In the genomic region with DNA sequence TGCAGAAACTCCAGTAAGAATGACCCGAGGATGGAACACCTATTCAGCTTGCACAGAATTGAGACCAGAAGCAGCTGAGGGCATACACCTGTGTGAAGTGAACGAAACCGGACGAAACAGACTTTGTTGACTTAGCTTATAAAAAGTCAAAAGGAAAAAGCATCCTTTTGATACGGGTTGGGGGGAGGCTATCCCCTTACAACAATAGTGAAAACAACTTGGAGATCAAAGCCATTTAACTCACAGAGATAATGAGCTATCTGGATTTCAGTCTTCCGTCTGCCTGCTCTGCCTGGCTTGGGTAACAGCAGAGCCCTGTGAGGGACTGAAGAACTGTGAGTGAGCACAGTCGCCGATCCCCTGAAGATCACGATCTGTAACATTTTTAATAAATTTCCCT, we compare ENCODE assay signal across 10 mouse cellular contexts. TPM values are rescaled to one million over a fixed set of nuclear protein-coding genes. Genes with fewer than 3 reads are reported as not detected.
DNase-seq lines count a peak whose midpoint lies in the region; ATAC-seq lines count a peak whose summit lies in the region.
"Had no signal": no experiment of that assay in that cellular context is flagged by ENCODE, and none has a peak within 500 bp of the region (broad histone marks: within the 10 kb centered on the region; RNA-seq: fewer than 3 reads in every experiment).

No protein-coding gene starts in this region.

- no peak overlapping the region for H3K4me3 ChIP-seq in heart, embryonic 12.5 days
- no peak overlapping the region for H3K4me3 ChIP-seq in limb, embryonic 12.5 days (replicated peaks)
- H3K4me3 ChIP-seq in limb, embryonic 10.5 days = no peak overlapping the region
- no peak overlapping the region for H3K4me3 ChIP-seq in stomach, embryonic 14.5 days (ENCODE audit: low read depth, low read length)

- DNase-seq in heart, adult 11 months = no peak
- no peak for DNase-seq in limb, embryonic 10.5 days (ENCODE audit: low spot score)
- peak; percentile 71 for DNase-seq in induced T-regulatory cell, adult 2 months (ENCODE audit: low read depth)
- no peak for DNase-seq in adrenal gland, postnatal 10 days
- DNase-seq: cerebellum, adult 2 months had no signal

- no peak for ATAC-seq in heart, embryonic 12.5 days (ENCODE audit: insufficient number of reproducible peaks, low FRiP score)
- no peak for ATAC-seq in limb, embryonic 12.5 days (ENCODE audit: insufficient number of reproducible peaks, insufficient read depth, low FRiP score, low TSS enrichment, low read depth)
- ATAC-seq in stomach, embryonic 14.5 days (ENCODE audit: insufficient number of reproducible peaks, insufficient read depth, low FRiP score, low read depth) = no peak

- peaks cover 41% of the 10 kb centered on the region for H3K4me1 ChIP-seq in heart, embryonic 12.5 days (replicated peaks)
- H3K4me1 ChIP-seq in limb, embryonic 12.5 days (replicated peaks) = peaks cover 35% of the 10 kb centered on the region
- peaks cover 29% of the 10 kb centered on the region for H3K4me1 ChIP-seq in limb, embryonic 10.5 days
- peaks cover 31% of the 10 kb centered on the region for H3K4me1 ChIP-seq in stomach, embryonic 14.5 days (ENCODE audit: control insufficient read depth, insufficient read depth, low read length)

- no peak overlapping the region for H3K27ac ChIP-seq in heart, embryonic 12.5 days (ENCODE audit: poor library complexity, severe bottlenecking)
- H3K27ac ChIP-seq in limb, embryonic 12.5 days = 0 out of 2 replicates have a peak overlapping the region, but pooled peaks have one; percentile 2
- H3K27ac ChIP-seq in limb, embryonic 10.5 days = no peak overlapping the region
- peak overlapping the region; percentile 69; the same call in 1 of the 2 replicates for H3K27ac ChIP-seq in stomach, embryonic 14.5 days (ENCODE audit: low read length)

- H3K36me3 ChIP-seq in heart, embryonic 12.5 days = no peaks in the 10 kb centered on the region
- no peaks in the 10 kb centered on the region for H3K36me3 ChIP-seq in limb, embryonic 12.5 days
- no peaks in the 10 kb centered on the region for H3K36me3 ChIP-seq in limb, embryonic 10.5 days
- H3K36me3 ChIP-seq in stomach, embryonic 14.5 days (ENCODE audit: control insufficient read depth, insufficient read depth, low read length) = no peaks in the 10 kb centered on the region

- H3K4me2 ChIP-seq in heart, embryonic 12.5 days = peak overlapping the region; percentile 49
- no peak overlapping the region for H3K4me2 ChIP-seq in limb, embryonic 12.5 days
- H3K4me2 ChIP-seq in stomach, embryonic 14.5 days (replicated peaks; ENCODE audit: low read depth, low read length) = no peak overlapping the region

- H3K27me3 ChIP-seq in heart, embryonic 12.5 days (replicated peaks) = no peaks in the 10 kb centered on the region
- no peaks in the 10 kb centered on the region for H3K27me3 ChIP-seq in limb, embryonic 12.5 days
- H3K27me3 ChIP-seq in limb, embryonic 10.5 days (ENCODE audit: low read depth, poor library complexity, severe bottlenecking) = no peaks in the 10 kb centered on the region
- H3K27me3 ChIP-seq in stomach, embryonic 14.5 days (ENCODE audit: control insufficient read depth, insufficient read depth, low read length) = no peaks in the 10 kb centered on the region
- H3K27me3 ChIP-seq: Patski had no signal

- no peak overlapping the region for H3K9ac ChIP-seq in heart, embryonic 12.5 days
- H3K9ac ChIP-seq in limb, embryonic 12.5 days (replicated peaks) = no peak overlapping the region
- no peak overlapping the region for H3K9ac ChIP-seq in stomach, embryonic 14.5 days (replicated peaks; ENCODE audit: low read depth, low read length)

- peaks cover 6% of the 10 kb centered on the region for H3K9me3 ChIP-seq in heart, embryonic 12.5 days (replicated peaks)
- peaks cover 5% of the 10 kb centered on the region; the same call in 1 of the 2 replicates for H3K9me3 ChIP-seq in limb, embryonic 12.5 days
- H3K9me3 ChIP-seq in limb, embryonic 10.5 days (replicated peaks) = no peaks in the 10 kb centered on the region
- H3K9me3 ChIP-seq in stomach, embryonic 14.5 days (ENCODE audit: control insufficient read depth, low read depth, low read length) = 0 out of 2 replicates have a peak, but pooled peaks cover 4% of the 10 kb centered on the region

- WGBS in heart, embryonic 12.5 days = 26% methylated on average over 9 of the region's 9 CpGs
- 54% methylated on average over 9 of the region's 9 CpGs for WGBS in limb, embryonic 12.5 days
- 56% methylated on average over 9 of the region's 9 CpGs for WGBS in limb, embryonic 10.5 days
- 58% methylated on average over 9 of the region's 9 CpGs for WGBS in stomach, embryonic 14.5 days

RNA-seq across cellular contexts. Expression of a gene that starts 37.8 kb away (rescaled TPM):
- 9.6 and 10.5 TPM in 2 replicates for polyA plus RNA-seq in heart, embryonic 12.5 days (2016; fragmentation: Nextera tagmentation; extraction: Ambion mirVana)
- polyA plus RNA-seq in limb, embryonic 12.5 days (2016; fragmentation: Nextera tagmentation; extraction: Ambion mirVana) = 3.5 and 3.7 TPM in 2 replicates
- polyA plus RNA-seq in limb, embryonic 10.5 days (2016; fragmentation: Nextera tagmentation; extraction: Ambion mirVana) = 2.8 and 3.1 TPM in 2 replicates
- polyA plus RNA-seq in stomach, embryonic 14.5 days (2014; fragmentation: Nextera tagmentation; extraction: Ambion mirVana) = 4.0 and 5.7 TPM in 2 replicates
- 10 to 100 TPM; 14.9 to 17.5 TPM for total RNA-seq in adrenal gland, postnatal 10 days (2021)
- total RNA-seq: monocyte, adult 5-6 weeks had no signal

RNA-seq across cellular contexts. Expression of a gene that starts 44.0 kb away (rescaled TPM):
- polyA plus RNA-seq in heart, embryonic 12.5 days (2016; fragmentation: Nextera tagmentation; extraction: Ambion mirVana) = 0.47 and 0.59 TPM in 2 replicates
- 0.83 and 0.84 TPM in 2 replicates for polyA plus RNA-seq in limb, embryonic 12.5 days (2016; fragmentation: Nextera tagmentation; extraction: Ambion mirVana)
- 0.25 and 0.38 TPM in 2 replicates for polyA plus RNA-seq in limb, embryonic 10.5 days (2016; fragmentation: Nextera tagmentation; extraction: Ambion mirVana)
- 1.6 and 1.8 TPM in 2 replicates for polyA plus RNA-seq in stomach, embryonic 14.5 days (2014; fragmentation: Nextera tagmentation; extraction: Ambion mirVana)
- total RNA-seq in adrenal gland, postnatal 10 days (2021) = 10 to 100 TPM in 1 of 2 experiments, 1 to 10 TPM in 1; 7.2 to 17.2 TPM

Comparison
In these comparisons a context has a peak if more than half of its experiments do, and no peak if none do; other contexts are left out.
1. H3K27ac ChIP-seq: peak in limb, embryonic 12.5 days (single experiment) and stomach, embryonic 14.5 days (single experiment); none in heart, embryonic 12.5 days (single experiment) and limb, embryonic 10.5 days (single experiment).